Mouse (Mus musculus): ENCODE data around the gene Samd4. TPM values are rescaled to one million over a fixed set of nuclear protein-coding genes. Genes with fewer than 3 reads are reported as not detected.
"Not testable (repeated sequence)": the region's sequence is repeated elsewhere in the genome, so short reads cannot be mapped to it uniquely, and the experiment has no call there.

The Samd4 gene
- total RNA-seq, 2 experiments from 2014 or later = 56.0 to 58.2 TPM

DNA sequence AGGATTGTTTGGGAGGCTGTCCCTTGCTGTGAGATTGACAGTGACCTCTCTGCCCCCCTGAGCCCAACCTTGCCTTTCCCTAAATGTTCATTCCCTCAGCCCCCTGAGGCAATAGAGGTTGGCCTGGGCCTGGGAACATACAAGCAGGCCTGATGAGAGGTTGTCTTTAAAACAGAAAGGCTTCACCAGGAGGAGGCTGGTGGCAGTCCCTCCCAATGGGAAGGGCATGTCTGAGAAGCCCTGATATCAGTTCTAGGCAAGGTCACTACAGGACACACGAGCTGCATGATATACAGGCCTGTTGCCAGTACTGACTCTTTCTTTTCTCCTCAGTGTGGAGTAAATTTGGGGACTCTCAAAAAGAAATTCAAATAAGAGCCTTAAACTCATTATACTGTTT, 205.7 kb downstream of the Samd4 start:
- intact Hi-C loops (cut with DNase I) = loop anchor here (5.0 kb wide), 2 partner anchors 159 to 256 kb away; partner anchors contain the start of gene Cgrrf1
- DNase-seq = no peak

DNA sequence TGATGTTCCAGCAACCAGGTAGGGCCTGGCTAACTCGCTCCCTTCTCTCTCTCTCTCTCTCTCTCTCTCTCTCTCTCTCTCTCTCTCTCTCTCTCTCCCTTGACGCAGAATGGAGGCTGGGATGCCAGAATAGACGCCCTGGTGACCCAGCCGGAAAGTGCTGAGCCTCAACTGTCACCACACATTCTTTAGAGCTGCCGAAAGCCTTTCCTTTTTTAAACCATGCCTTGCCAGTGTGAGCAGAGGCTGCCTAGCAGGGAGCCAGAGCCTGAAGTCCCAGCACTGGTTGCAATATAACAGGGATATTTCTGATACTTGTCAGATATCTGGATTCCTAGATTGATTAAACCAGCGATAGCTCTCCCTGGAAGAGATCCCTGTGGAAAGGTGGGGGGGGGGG, 206.5 kb downstream of the Samd4 start:
- intact Hi-C loops (cut with DNase I) = loop anchor here (5.0 kb wide), 2 partner anchors 158 to 257 kb away; partner anchors contain the start of gene Cgrrf1
- DNase-seq = no peak

DNA sequence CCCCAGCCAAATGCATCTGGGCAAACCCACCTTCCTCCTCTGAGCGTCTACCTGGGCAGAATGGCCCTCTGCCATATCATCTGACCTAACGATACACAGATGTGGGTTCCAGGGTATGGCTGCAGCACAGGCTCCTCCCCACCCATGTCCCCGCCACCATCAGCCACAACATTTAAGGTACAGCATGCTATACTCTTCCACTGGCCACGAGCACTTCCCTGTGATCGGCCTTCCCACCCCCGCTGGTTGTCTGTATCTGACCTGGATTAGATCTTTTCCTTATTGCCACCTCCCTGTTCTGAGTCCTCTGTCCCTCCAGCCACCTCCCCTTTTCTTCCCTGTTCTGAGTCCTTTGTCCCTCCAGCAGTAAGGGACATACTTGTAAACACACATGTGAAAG, 209.3 kb downstream of the Samd4 start:
- no peak for DNase-seq
- intact Hi-C loops (cut with DNase I) = no loop called here

DNA sequence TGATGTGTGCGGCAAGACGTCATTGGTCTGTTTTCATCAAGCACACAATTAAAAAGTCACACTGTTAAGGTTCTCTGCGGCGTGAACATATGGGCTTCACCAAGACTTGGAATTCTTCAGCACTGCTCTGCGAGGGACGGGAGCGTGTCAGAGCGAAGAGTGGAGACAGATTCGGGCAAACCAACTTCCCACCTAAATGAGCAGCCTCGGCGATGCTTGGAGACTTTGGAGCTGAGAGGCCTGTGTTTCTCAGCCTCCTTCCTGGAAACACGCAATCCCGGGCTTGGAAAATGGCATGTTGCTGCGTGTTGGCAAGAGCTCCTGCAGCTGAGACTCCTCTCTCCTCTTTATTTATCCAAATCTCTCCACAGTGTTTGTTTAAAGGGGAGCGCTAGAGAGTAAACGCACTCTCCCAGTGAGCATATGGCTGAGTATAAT, 210.7 kb downstream of the Samd4 start:
- DNase-seq = no peak
- intact Hi-C loops (cut with DNase I) = no loop called here

DNA sequence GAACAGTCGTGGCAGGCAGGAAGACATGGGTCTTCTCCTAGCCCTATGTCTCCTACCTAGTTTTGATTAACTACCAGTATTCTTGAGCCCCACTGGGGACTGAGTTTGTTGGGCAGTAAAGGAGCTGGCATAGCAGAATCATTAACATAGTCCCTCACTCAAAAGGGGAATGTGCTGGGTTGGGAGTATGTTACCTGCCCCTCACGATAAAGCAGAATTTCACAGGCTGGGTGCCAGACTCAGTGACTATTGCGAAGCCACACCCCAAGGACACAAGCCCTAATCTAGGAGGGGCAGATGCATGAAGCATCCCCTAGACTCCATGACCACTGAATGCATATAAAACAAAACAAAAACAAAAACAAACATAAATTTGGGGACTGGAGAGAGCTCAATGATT, 212.4 kb downstream of the Samd4 start:
- DNase-seq = no peak
- intact Hi-C loops (cut with DNase I) = no loop called here

DNA sequence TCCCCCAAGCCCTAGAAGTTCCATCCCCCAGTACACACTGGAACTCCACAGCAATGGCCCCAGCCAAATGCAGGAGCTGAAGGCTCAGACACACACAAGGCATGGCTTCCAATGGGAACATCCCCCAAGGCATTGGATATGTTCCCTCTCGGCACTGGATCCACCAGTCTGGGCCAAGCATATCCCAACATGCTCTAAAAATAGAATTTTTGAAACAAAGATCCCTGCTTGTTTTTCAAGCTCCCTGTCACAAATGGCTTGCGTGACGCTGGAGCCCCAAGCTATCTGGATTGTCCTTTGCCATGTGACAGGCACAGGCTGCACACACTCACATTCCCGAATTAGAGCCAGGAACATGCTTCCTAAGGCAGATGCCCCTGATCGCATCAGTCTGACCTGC, 213.7 kb downstream of the Samd4 start:
- intact Hi-C loops (cut with DNase I) = no loop called here
- peak; percentile 51 to 56 for DNase-seq

DNA sequence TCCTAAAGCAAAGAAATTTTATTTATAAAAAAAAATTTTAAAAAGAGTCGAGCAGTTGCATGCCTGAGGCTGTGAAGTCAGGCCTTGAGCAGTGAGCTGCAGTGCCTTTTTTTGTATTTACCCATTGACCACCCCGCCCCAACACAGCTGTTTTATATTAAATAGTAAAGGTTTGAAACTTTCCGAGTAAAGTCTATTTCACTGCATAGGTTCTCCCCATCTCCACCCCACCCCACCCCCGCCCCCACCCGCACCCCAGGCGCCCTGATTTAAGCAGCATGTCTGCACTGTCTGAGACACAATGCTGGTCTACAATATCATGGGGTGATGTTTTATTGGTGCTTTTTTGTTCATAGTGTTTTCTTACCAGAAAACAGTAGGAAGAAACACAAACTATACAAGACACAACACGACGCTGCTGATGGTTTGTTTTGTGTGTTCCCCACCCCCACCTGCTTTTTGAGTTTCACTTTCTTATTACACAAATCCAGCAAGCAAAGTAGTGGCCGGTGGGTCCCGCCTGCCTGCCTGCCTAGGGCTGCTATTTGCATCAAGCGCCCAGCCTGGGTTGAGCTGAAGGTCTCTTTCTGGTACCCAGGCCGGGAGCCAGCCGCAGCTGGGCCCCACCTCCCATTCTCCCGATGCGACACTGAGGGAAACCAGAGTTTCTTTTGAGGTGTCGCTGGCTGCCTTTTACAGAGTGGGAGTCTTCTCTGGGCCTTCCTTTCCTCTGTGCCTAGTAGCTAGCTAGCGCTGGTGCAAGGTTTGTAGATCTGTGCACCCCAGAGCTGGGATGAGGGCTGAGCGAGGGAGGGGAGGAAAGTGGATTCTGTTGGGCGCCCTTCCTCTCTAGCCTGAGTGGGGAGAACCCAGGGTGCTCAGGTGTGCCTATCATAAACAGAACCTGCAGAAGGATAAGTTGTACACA, 221.9 kb downstream of the Samd4 start:
- DNase-seq = no peak
- intact Hi-C loops (cut with DNase I) = loop anchor here (5.0 kb wide), 1 partner anchor 73 kb away; no protein-coding TSS in a partner anchor

DNA sequence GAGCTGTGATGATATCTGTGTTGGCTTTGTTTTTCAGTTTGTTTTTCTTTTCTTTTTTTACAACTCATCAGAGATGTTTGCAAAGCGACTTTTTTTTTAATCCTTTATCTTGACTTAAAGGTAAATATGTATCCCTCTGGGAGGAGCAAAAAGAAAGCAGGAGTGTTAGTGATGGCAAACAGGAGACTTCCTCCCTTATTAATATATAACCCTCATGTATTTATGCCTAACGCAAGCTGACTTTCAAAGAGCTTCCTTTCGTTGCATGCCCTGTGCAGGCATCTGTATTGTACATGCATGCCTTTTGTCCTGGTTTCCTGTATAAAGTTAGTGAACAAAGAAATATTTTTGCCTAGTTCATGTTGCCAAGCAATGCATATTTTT, 222.5 kb downstream of the Samd4 start:
- intact Hi-C loops (cut with DNase I) = no loop called here
- no peak for DNase-seq

DNA sequence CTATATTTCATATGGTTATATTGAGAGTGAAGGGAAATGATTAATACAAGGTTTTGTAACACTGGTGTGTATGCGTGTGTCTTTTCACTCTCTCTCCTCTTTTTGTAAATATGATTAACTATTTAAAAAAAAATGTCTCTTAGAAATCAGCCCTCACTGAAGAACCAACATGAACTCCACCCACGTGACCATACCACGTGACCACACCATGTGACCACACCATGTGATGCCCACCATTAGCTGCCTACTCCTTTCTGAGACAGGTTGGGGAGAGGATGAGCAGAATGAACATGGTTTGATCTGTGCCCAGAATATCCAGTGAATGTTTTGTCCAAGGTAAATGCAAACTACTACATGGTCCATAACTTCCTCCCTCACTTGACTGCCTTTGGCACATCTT, 223.1 kb downstream of the Samd4 start:
- DNase-seq = no peak
- intact Hi-C loops (cut with DNase I) = no loop called here

DNA sequence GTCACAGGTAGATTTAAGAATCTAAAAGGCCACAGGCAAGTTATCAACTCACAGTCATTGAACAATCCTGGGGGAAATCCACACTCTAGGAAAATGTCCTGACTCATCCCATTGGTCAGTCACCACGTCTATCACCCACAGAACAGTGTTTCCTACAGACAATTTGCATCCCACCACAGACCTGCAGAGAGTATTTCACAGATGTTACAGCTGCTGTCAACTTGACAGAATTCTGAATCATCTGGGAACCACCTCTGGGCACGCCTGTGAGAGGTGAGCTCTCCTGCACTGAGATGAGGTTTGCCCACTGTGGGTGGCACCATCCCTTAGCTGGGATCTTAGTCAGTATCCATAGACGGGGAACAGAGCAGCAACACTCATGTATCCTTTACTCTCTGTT, 224.8 kb downstream of the Samd4 start:
- no peak for DNase-seq
- intact Hi-C loops (cut with DNase I) = no loop called here

DNA sequence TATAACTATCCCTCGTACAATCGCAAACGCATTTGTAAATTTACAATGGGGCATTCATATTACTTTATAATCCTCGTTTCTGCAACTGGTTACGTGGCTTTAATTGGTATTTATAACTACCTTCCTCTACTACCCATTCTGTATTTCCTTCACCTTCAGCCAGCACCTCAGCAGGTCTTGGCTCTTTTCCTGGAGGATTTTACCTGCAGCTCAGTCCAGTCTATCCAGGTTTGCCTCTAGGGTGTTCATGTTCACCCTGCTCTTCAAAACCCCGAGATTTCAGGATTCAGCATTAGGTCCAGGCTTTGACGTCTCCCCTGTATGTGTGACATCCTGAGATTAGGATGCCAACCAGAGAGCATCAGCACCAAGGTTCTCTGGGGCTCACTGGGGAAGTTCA, 227.7 kb downstream of the Samd4 start:
- intact Hi-C loops (cut with DNase I) = not testable (repeated sequence)

DNA sequence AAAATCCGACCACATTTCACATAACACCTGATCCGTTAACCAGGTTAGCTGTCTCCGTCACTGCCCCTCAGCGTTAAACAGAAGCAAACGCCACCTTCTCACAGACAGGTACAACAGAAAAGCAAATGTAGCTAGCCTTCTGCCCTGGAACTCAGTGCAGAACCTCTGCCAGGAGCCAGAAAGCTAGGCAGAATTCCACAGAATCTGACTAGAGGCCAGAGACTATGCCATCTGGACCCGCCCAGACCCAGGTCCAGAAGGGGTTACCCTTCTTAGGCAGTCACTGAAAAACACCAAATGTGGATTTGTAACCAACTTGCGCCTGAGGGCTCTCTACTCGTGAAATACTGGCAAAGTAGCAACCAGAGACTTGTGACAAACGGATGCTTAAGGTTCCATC, 228.7 kb downstream of the Samd4 start:
- intact Hi-C loops (cut with DNase I) = no loop called here
- no peak for DNase-seq

More for the DNA sequence above, 227.7 kb downstream of the Samd4 start:
- DNase-seq = not testable (repeated sequence)

DNA sequence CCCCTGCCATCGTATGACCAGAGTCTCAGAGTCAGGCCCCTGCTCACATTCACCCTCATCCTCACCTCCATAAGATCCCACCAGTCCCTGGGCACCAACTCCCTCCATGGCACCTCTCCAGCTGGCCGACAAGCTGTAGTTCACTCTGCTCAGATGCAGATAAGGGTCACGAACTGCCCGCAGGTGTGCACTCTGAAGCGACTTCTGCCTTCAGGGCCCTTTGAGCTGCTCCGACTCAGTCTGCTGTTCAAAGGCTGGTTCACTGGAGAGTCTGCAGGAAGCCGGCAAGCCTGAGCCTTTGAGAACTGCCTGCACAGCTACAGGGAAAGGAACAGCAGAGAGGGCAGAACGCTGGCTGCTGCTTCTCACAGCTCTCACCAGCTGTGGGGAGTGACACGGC, 232.5 kb downstream of the Samd4 start:
- DNase-seq = no peak
- intact Hi-C loops (cut with DNase I) = no loop called here

DNA sequence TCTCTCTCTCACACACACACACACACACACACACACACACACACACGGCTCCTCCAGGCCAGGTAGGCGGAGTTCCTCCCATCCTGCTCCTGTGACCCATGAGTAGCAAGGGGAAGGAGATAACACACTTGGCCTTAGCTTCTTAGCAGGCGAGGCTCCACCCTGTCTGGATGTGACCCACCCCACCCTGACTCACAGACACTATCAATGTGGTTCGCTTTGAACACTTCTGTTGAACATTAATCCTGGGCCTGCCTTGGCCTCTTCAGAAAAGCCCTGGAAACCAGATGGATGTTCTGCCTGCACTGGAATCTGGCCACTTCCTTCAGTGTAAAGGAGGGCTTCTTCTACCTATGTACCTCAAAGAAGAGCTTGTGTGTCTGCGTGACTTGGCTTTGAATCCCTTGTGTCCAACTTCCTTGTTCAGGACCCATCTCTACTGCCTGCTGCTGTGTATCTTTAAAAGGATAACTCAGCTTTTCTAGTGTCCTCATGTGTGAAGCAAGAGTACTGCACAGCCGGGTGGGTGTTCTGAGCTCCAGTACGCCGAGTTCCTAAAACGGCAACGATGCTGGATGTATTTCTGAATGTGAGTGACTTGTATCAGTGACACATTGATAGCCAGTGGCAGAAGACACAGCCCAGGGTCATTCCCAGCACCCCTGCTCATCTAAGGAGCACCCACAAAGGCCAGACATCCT, 233.6 kb downstream of the Samd4 start:
- intact Hi-C loops (cut with DNase I) = no loop called here
- no peak for DNase-seq

DNA sequence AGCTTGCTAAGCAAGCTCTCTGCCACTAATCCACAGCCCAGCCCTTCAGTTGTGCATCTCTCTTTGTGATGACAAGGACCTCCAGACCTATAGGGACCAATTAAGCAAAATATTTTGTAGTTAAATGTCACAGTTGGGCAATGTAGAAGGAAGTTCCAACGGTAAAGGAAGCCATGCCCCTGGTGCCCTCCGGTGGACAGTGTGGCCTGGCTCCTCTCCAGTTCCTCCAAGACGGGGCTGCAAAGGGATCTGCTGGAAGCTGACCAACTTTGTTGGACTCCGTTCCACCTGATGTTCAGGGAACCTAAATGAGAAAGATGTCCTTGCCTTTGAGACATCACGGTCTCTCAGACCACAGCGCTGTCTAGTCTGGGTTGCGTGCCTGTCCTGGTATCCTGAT, 234.9 kb downstream of the Samd4 start:
- intact Hi-C loops (cut with DNase I) = no loop called here
- no peak for DNase-seq

DNA sequence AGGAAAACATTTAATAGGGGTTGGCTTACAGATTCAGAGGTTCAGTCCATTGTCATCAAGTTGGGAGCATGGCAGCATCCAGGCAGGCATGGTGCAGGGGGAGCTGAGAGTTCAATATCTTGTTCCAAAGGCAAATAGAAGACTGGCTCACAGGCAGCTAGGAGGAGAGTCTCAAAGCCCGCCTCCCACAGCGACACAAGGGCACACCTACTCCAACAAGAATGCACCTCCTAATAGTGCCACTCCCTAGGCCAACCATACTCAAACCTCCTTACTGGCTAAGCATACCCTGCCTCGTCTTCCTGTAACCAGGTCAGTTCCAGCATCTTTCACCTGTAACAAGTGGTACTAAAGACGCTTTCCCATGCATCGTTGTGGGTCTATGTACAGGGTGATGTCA, 245.3 kb downstream of the Samd4 start:
- intact Hi-C loops (cut with DNase I) = no loop called here

DNA sequence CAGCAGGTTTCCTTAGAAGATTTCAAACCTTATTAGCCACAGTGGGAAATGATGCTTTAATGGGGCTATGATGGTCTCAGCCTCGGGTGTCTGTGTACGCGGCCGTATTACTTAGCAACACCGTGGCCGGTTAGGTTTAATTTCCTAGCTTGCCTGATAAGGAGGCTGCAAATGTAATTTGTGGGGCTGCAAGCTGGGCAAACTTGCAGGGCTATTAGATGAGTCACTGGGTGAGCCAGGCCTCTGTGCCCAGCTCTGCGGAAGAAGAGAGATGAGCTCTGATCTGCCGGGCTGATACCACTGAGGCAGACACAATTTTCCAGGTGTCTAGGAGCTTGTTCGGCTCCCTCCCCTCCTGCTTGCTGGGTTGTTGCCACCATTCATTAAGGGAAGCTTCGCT, 251.3 kb downstream of the Samd4 start:
- intact Hi-C loops (cut with DNase I) = no loop called here

More for the DNA sequence above, 245.3 kb downstream of the Samd4 start:
- DNase-seq = no peak

DNA sequence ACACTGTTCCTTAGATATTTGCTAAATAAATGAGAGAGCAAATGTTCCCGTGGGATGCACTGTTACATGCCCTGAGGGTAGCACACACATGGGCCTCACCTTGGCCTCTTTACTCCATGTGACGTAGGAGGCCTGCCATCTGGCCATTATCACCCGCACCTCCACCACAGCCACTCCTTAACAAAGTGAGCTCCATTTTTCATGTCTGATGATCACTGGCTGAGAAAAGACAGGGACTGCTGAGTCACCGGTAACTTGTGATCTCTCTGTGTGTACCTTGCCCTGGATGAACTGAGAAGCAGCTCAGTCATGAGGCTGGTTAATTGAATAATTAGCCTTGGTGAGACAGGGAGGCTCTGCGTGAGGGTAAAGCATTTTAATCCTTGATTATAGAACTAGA, 254.0 kb downstream of the Samd4 start:
- intact Hi-C loops (cut with DNase I) = no loop called here
- DNase-seq = no peak

More for the DNA sequence above, 251.3 kb downstream of the Samd4 start:
- DNase-seq = no peak

DNA sequence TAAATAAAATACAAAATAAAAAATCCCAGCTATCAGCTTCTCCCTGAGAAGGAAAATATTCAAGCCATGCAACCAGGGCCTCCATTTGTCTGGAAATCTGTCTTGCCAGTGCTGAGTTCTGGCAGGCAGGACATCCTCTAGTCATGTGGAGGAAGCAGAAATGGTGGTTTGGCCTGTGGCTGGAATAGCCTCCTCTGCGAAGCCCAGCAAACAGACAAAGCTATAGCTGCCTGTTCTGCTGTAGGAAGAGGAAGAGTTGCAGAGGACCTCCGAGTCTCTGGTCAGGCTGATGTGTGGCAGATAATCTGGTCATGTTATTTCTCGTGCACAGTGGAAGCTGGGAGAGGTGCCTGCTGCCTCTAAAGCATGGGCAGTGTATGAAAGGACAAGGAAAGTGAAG, 256.2 kb downstream of the Samd4 start:
- no peak for DNase-seq
- intact Hi-C loops (cut with DNase I) = no loop called here

DNA sequence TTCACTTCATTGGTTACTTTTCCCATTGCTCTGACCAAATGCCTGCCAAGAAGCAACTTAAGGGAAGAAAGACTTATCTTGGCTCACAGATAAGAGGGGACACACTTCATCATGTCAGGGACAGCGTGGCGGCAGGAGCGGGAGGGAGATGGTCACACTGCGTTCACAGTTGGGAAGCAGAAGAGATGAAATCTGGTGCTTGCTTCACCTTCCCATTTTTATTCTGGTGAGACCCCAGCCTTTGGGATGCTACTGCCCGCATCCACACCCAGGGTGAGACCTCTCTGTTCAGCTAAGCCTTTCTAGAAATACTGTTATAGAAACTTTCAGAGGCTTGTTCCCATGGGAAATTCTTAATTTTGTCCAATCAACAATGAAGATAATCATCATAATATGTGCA, 261.7 kb downstream of the Samd4 start:
- DNase-seq = no peak
- intact Hi-C loops (cut with DNase I) = no loop called here

DNA sequence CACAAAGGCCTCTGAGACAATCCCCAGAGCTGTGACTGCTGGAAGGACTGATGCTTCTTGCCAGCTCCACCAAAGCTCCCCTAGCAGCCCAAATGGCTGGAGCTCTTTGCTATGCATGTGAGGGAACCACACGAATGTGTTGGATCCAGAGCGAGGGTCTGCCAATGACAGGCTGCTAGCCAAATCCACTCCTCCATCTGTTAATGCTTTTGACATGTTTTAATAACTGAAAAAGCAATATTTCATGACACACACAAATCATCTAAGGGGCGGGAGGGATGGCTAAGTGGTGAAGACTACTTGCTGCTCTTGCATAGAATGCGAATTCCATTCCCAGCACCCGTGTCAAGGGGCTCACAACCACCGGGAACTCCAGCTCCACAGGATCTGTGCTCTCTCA, 268.7 kb downstream of the Samd4 start:
- intact Hi-C loops (cut with DNase I) = no loop called here
- no peak for DNase-seq

DNA sequence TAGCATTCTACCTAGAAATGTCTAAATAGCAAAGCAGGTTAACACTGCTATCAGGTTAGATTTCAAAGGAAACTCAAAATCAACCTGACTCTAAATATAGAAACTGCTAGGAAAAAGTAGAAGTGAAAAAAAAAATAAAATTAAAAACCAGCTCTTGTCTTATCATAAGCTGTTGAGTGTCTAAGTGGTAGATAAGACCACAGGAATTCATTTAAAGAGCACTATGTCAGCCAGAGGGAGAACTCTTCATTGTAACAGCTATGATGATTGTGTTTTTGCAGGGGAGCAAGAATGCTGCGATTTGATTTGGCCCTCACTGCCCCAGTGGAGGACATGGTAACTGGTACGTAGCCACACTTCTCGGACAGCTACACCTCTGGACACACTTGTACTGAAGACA, 271.6 kb downstream of the Samd4 start:
- intact Hi-C loops (cut with DNase I) = no loop called here
- DNase-seq = no peak
